Mouse (Mus musculus): ENCODE results near the gene Dst.
A peak's percentile ranks its signal among the peaks of the same experiment; 100 is the strongest.

Gene Dst

GRCm38 (mm10) chr1:34139191-34139853, 231.3 kb downstream of the Dst start:
- no peak for DNase-seq

DNA sequence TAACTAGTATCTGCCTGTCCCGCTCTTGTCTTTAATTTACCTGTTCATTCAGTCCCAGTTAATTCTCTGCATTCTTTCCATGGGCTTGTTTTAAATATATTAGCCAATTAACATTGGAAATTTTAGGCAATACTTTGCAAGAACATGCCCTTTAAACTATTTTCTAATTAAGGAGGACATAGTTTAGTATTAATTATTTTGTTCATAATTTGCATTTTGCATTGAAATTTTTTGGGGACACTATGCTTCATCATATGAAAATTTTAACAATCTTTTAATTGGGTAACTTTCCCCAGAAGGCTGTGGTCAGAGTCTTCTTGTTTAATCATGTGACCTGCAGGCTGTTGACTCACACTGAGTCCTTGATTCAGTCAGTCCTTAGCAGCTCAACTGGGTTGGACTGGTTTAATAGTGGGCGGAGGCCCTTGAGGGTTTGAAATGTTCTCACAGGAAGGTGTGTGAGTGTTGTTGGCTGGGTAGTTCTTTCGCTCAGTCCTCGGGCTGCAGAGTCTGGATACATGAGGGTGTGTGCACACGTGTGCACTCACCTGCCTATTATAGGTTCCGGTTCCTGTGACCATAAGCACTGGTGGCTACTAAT, 231.9 kb downstream of the Dst start:
- DNase-seq: peak; percentile 53

- DNase-seq: no peak
Observed at GRCm38 (mm10) chr1:34140686-34141085, 232.7 kb downstream of the Dst start.

DNA sequence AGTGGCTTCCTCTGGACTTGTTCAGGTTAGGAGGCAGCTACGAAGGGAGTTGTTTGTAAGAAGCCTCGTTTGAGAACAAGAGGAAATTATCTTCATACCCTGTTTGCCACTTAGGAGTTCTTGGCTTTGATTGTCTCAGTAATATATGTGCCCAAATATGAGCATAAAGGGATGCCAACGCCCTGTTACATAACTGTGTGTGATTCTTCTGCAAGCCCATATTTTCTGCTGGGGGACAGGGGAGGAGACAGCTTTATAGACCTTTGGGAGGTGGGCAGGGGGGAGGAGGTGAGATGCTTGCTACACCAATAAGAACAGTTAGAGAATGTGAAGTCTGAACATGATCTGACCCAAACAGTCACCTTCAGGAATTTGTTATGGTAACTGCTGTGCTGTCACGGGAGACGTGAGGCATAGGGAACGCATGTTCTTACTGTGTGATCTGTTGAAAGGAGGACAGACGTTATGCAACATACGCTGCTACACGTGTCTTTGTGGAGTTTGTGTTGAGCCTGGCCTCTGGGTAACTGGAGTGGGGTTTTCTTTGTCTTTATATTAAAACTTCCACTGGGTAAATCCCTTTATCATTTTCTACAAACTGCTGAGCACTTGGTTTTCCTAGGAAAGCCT, 235.0 kb downstream of the Dst start:
- no peak for DNase-seq

DNA sequence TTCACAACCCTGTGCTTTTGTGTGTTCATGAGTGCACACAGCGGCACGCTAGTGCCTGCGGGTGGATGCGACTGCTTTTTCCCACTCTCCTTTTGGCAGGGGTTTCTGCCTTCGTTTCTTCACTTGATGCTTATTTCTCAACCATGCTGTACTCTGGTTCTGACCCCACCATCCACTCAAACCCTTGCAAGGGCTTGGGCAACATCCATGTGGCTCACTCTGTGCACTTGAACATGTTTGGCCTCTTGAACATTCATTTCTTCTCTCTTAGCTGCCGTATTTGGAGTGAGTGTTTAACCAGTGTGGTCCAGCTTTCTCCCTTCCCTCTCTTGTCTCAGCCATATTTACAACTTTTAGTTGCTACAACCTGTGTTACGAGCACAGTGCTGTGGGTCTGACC, 236.8 kb downstream of the Dst start:
- no peak for DNase-seq

GRCm38 (mm10) chr1:34148039-34148438, 240.0 kb downstream of the Dst start:
- DNase-seq: no peak

GRCm38 (mm10) chr1:34150416-34151093, 242.5 kb downstream of the Dst start:
- DNase-seq: no peak

- DNase-seq: no peak
Observed at GRCm38 (mm10) chr1:34152683-34153082, 244.7 kb downstream of the Dst start.

DNA sequence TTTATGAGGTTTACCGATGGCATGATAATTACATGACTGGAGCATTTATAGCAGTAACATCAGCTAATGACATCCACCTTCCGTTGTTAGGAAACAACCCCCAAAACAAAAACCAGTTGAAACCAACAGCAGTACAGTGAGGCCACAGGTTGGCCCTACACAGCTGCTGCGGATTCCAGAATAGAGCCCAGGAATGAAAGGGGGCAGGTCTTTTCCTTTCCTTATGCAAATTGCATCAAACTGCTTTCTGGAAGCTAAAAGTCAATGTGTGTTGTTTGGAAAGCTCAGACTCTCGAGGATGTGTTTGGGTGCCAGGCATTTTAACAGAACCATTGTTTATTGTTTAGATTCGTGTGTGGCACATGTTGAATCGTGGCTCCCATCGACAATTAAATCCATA, 248.0 kb downstream of the Dst start:
- DNase-seq: no peak

GRCm38 (mm10) chr1:34157702-34158101, 249.7 kb downstream of the Dst start:
- no peak for DNase-seq

DNA sequence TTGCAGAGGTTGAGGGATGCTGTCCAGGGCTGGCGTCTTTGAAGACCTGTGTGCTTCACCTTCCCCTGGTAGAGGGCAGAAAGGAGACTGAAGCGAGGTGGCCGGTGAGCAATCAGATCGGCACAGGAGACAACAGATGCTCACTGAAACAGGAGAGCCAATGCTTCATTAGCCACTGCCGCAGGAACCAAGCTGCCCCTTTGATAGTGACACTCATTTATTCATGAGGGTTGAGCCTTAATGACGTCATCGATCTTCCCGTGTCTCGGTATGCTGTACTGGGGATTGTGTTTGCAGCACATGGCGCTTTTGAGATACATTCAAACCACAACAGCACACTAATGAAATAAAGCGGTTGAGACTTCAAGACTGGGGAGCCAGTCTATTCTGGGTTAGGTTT, 250.8 kb downstream of the Dst start:
- no peak for DNase-seq

GRCm38 (mm10) chr1:34159898-34160297, 251.9 kb downstream of the Dst start:
- no peak for DNase-seq

DNA sequence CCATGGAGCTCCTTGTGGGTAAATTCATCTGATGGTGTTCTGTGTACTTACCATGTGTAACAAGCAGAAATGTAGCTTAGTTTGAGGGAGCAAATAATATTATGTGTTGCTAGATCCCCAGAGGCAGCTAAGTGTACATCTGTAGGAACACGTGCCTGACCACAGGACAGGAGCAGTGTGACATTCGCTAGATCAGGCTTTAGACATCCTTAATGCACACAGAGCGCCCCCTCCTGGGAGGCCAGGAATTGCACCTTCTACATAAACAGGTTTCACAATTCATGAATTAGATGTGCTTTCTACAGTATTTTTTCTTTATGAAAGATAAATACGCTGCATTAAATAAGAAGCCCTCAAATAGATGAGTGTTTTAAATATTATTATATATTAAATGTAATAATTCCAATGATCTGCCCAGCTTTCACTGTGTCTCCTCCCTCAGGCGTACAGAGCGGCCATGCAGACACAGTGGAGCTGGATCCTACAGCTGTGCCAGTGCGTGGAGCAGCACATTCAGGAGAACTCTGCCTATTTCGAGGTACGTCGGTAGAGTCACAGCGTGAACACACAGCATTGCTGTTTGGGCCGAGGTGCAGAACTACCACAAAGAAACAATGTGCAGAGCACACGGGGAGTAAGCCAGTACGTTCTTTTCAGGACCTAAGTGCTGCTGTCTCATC, 256.7 kb downstream of the Dst start:
- DNase-seq: peak; percentile 93

DNA sequence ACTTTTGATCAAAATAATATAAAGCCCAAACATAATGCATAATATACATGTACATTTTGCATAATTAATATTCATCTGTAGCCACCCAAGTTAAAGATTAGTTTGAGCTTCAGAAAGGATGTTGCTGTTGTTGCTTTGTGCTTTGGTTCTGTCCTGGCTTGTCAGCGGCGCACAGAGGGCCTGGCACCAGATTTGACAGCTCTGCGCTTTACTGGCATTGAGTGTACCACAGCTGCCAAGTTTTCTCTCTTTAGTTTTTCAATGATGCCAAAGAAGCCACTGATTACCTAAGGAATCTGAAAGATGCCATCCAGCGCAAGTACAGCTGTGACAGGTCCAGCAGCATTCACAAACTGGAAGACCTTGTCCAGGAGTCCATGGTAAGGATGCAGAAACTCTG, 257.9 kb downstream of the Dst start:
- DNase-seq: no peak

DNA sequence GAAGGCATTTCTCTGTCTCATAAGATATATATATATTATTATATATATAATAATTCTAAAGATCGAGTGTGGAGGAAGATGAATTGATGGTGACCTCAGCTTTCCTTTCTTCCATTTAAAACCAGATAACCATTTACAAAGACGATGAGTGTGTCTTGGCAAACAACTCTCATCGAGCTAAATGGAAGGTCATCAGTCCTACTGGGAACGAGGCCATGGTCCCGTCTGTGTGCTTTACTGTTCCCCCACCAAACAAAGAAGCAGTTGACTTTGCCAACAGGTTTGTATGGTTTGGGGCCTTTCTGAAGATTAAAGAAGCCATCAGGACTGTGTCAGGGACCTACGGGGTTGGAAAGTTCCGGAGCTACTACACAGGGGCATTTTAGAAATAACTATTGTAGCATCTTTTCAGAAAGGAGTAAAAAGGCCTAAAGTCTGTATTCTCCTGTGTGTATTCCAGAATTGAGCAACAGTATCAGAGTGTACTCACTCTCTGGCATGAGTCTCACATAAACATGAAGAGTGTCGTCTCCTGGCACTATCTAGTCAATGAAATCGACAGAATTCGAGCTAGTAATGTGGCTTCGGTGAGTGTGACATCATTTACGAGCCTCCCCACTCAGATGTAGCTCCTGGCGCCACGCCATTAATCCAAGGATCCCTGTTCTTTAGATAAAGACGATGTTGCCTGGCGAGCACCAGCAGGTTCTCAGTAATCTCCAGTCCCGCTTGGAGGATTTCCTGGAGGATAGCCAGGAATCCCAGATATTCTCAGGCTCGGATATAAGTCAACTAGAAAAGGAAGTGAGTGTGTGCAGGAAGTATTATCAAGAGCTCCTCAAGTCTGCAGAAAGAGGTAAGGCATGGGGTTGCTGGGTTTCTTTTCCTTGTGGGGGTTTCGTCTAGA, 259.4 kb downstream of the Dst start:
- peak; percentile 59 for DNase-seq

- DNase-seq: no peak
Observed at GRCm38 (mm10) chr1:34169086-34169485, 261.1 kb downstream of the Dst start.

GRCm38 (mm10) chr1:34174517-34174916, 266.5 kb downstream of the Dst start:
- no peak for DNase-seq

- DNase-seq: peak; percentile 34
Observed at GRCm38 (mm10) chr1:34174961-34175360, 266.9 kb downstream of the Dst start.

- DNase-seq: no peak
Observed at GRCm38 (mm10) chr1:34178022-34178727, 270.1 kb downstream of the Dst start.

- DNase-seq: no peak
Observed at GRCm38 (mm10) chr1:34179756-34180155, 271.7 kb downstream of the Dst start.

Measured in kidney, postnatal 10 days (tissue).